Mouse (Mus musculus) lung, postnatal 0 days (tissue): ENCODE results near the gene Gadd45g.

Experiments used
- CTCF ChIP-seq: IDR thresholded peaks from 2 replicates; pipeline ENCODE4 v1.5.1; 2016; ENCODE audit warnings: antibody characterized with exemption, mild to moderate bottlenecking
- EP300 ChIP-seq: IDR thresholded peaks from 2 replicates; pipeline ENCODE4 v1.6.1; 2016; ENCODE audit warnings: antibody characterized with exemption, mild to moderate bottlenecking, control low read depth

GRCm38 (mm10) chr13:51888426-51888825 is 41.9 kb downstream of the Gadd45g start:
- TF ChIP-seq CTCF (no peak), EP300 (no peak)
